Mouse (Mus musculus) erythroblast, adult 5-6 weeks (primary cell): ENCODE measurements around the gene Gucy1a1. TPM values are rescaled to one million over a fixed set of nuclear protein-coding genes. Genes with fewer than 3 reads are reported as not detected.
"Not testable (repeated sequence)": the region's sequence is repeated elsewhere in the genome, so short reads cannot be mapped to it uniquely, and the experiment has no call there.

ENCODE experiments used
- ATAC-seq: replicated peaks from 2 replicates; pipeline ENCODE4 v1.8.0; 2016; ENCODE audit warnings: moderate number of reproducible peaks, mild to moderate bottlenecking, moderate TSS enrichment, inconsistent platforms; ENCODE audit not compliant: poor library complexity, low FRiP score, severe bottlenecking
- total RNA-seq, 2 experiments: library from RNA; stranded (forward) in 1 of 2; stranded (reverse) in 1 of 2; fragments of 150-400 nt in 1 of 2; fragments of 200-764, 138-1000 nt in 1 of 2; gene quantifications; 2 replicates each; pipeline versions ENCODE4 v1.2.3 to v1.2.4; 2015 to 2017; ENCODE audit warnings: low replicate concordance in 2 of 2

Gene Gucy1a1
- total RNA-seq (2015; ENCODE audit: low replicate concordance) (0.21 TPM in 1 of 2 replicates, not detected in the other), total RNA-seq (2017; ENCODE audit: low replicate concordance) (not detected in 2 replicates)

- ATAC-seq, result no peak
These were observed at the start of gene Gucy1a1 for GRCm38 (mm10) chr3:82145126-82145901. Gene Gucy1a1 (minus strand): TSS chr3:82145789.

DNA sequence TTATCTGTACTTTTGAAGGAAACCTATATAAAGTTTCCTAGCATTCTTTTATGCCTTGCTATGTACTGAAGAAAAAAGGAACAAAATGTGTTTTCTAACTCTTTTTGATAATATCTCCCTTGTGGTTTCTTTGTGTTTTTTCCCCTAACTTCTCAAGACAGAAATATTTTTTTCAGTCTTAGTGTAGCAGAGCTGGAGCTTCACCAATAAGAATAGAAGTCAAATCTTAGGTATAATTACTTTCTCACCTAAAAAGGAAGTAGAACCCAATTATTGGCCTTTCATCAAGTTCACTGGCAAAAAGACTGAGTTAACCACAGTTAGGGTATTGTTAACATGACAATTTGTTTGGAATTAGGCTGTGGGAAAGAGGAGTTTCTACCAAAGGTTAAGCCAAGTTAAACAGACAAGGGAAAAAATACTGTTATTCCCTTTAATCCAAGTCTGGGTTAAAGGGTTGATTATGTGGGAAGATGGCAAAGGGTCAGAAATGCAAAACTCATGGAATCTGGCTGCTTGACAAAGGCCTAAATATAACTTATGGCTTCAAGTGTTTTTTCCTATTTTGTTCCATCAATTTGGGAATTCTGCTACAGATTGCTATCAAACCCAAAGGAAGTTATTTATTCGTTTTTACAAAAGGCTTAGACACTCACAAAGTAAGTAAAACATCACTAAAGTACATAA is 46.1 kb upstream of the Gucy1a1 start:
- ATAC-seq, result no peak

GRCm38 (mm10) chr3:82185626-82186025 is 40.0 kb upstream of the Gucy1a1 start:
- ATAC-seq, result no peak

DNA sequence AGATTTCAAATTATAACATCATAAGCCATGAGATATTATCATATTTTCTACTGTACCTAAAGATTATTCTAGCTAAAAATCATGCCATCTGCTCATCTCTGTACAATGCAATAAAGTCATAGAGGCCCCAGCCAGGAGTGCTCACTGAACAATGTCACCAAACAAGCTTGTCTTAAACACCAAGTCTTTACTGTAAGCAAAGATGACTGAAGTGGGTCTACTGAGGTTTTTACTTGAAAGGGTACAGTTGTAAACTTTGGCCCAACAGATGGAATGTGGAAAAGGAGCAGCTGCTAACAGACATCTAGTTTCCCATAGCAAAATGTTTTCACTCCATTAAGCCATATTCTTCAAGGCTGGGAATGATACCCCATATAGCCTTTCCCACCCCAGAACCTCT is 35.9 kb upstream of the Gucy1a1 start:
- no peak for ATAC-seq

DNA sequence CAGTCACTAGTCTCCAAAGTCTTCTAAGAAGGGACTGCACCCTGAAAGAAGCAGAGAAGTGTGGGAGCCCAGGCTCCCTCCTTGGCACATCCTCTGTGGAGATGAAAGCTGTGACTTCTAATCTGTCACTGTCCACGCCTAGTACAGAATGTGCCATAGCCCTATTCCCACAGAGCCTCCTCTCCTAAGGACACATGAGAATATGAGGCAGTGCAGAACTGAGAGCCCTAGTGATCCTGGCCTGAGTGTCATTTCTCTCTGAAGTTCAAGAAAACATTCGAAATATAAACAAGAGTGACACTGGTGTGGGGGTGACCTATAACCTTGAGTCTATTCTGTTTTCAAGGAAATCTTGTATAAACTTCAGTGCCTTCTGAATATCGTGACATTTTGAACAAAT is 34.7 kb upstream of the Gucy1a1 start:
- ATAC-seq, result no peak

GRCm38 (mm10) chr3:82175501-82175900 is 29.9 kb upstream of the Gucy1a1 start:
- ATAC-seq, result no peak

- no peak for ATAC-seq
These were observed 21.5 kb upstream of the Gucy1a1 start for GRCm38 (mm10) chr3:82167064-82167463.

- ATAC-seq, result no peak
These were observed 20.3 kb upstream of the Gucy1a1 start for GRCm38 (mm10) chr3:82165937-82166336.

GRCm38 (mm10) chr3:82162992-82163391 is 17.4 kb upstream of the Gucy1a1 start:
- not testable (repeated sequence) for ATAC-seq

GRCm38 (mm10) chr3:82145978-82146377 is 389 bp upstream of the Gucy1a1 start:
- no peak for ATAC-seq

GRCm38 (mm10) chr3:82144725-82145125 is 864 bp downstream of the Gucy1a1 start:
- ATAC-seq, result no peak

DNA sequence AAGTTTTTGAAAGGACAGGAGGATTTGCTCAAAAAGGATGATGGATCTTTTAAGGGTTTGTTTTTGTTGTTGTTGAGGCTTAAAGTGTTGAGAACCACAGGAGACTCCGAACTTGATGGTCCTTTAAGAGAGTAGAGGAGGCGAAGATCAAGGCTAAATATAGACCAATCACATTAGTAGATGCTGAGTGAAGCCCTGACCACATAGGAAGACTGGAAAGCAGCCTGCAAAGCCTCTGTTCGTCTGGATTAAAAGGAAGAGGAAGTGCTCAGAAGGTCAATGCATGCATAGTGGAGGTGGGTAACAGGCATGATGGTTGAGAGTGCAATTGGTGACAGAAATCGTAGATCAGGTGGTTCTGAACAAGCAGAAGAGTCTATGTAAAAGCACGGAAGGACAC is 4.8 kb downstream of the Gucy1a1 start:
- no peak for ATAC-seq

GRCm38 (mm10) chr3:82138002-82138667 is 7.5 kb downstream of the Gucy1a1 start:
- ATAC-seq, result no peak

- ATAC-seq, result no peak
These were observed 10.1 kb downstream of the Gucy1a1 start for GRCm38 (mm10) chr3:82135483-82135882.

DNA sequence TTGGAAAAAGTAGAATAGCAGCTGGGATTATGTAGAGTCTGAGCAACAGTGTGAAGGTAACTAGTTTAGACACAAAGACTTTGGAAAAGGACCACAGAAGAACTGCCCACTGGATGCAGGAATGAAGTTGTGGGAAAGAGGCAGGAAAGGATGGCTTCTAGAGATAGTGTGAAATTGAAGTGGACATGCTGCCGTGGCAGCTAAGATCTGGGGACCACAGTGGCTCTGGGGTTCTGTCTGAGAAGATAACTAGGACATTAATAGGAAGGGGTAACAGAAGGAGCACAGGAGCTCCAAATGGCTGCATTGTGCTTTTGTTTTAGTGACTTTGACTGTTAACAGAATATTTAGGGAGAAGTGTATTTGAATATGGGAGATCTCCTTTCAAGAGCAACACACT is 16.3 kb downstream of the Gucy1a1 start:
- no peak for ATAC-seq

DNA sequence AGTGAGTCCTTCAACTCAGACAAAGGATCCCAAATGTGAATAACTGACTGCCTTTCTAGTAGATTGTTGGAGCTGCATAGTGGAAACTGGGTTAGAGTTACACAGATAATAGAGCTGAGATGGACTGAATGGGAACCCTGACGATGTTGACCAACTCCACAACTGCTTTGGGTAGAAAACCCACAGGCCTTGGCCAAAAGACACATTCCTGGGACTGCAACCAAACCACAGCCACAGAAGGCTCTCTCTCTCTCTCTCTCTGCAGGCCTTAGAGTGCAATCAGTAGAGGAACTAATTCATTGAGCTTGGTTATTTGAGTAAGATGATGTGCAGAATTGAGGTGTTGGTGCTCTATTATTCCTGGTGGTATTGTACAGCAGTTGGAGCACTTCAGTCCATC is 21.0 kb downstream of the Gucy1a1 start:
- no peak for ATAC-seq

DNA sequence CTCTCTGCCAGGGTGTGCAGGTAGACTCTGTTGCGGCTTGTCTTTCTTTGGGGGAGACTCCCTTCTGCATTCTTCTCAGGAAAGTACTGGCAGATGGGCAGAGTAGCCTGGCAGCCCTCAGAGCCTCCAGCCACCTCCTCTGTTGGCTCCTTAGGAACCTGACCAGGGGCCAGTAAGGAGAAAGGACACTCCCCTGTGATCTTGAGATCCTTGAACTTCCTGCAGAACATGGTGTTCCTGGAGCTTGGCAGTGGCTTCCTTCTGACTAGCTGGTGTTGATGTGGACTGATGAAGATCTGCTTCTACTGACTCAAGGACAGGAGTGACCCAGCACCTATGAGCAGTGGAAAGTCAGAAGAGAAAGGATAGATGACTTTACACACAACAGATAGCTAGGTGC is 26.7 kb downstream of the Gucy1a1 start:
- ATAC-seq, result no peak

DNA sequence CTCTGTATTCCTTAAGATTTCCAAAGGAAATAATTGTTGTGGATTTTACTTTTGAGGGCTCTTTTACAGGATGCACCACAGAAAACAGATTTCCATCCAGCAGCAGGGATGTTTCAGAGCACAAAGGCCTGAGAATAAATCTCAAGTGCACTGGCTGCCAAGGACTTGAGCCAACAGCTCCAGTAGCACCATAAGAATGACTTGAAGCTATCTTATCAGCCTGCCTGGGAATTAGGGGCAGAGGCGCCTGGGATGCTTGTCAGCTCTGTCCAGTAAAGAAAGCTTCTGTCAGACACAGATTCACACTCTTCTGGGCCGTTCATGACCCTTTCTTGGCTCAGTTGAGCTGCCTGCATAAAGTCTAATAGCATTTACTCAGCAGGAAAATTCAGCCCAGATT is 33.1 kb downstream of the Gucy1a1 start:
- ATAC-seq, result no peak

GRCm38 (mm10) chr3:82111986-82112385 is 33.6 kb downstream of the Gucy1a1 start:
- no peak for ATAC-seq

DNA sequence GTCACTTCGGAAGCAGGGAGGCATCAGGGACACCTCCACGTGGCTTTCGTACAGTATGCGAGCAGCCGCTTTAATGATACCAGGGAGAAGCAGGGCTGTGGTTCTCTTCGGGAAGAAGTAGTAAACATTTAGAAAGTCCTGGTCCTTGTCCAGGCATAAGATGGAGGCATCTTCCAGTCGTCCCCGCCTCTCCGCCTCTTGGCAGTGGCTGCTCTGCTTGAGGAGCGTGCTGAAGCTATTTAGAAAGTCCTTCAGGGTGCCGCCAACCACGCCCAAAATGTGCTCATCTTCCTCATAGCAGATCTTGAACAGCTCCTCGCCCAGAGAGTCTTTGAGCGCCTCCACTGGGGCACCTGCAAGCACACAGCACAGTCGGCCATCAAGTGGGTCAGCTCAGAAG is 36.6 kb downstream of the Gucy1a1 start:
- no peak for ATAC-seq

DNA sequence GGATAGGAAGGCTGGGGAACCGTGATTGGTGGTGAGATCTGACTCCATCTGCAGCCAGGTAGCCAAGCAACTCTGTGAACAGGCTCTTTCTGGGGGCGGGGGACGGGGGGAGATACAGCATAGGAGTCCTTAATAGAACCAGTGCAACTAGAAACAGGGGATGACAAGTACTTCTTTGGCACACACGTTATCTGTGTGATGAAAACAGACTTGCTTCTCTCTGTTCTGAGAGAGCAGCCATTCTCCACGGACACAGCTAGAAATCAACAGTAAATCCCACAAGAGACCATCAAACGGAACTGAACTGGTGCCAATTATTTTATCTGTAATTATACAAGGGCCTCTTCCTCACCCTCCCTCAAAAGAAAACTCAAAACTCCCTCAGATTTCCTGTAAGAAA is 41.4 kb downstream of the Gucy1a1 start:
- ATAC-seq, result no peak
